Mouse (Mus musculus) midbrain, embryonic 12.5 days (tissue): Measurements from ENCODE around the gene Cxcr5. TPM values are rescaled to one million over a fixed set of nuclear protein-coding genes. Genes with fewer than 3 reads are reported as not detected.

Experiments
- ATAC-seq: fragments of 200-750 bp; cut with Nextera tagmentation; 2 replicates; pipeline ENCODE4 v1.8.0; 2017; ENCODE audit warnings: low read depth, moderate TSS enrichment, moderate library complexity; ENCODE audit not compliant: low FRiP score
- H3K27ac ChIP-seq: fragments of 300-500 bp; sonication (generic); replicated peaks from 2 replicates; pipeline ENCODE4 v1.5.1; 2016; ENCODE audit warnings: mild to moderate bottlenecking
- H3K27me3 ChIP-seq: fragments of 300-500 bp; sonication (generic); 2 replicates; pipeline ENCODE4 v1.6.1; 2016; ENCODE audit warnings: mild to moderate bottlenecking
- H3K36me3 ChIP-seq: fragments of 300-500 bp; sonication (generic); 2 replicates; pipeline ENCODE4 v1.6.1; 2016
- H3K4me1 ChIP-seq: fragments of 300-500 bp; sonication (generic); 2 replicates; pipeline ENCODE4 v1.6.1; 2016
- H3K4me2 ChIP-seq: fragments of 300-500 bp; sonication (generic); replicated peaks from 2 replicates; pipeline ENCODE4 v1.6.1; 2016; ENCODE audit warnings: mild to moderate bottlenecking, moderate library complexity
- H3K4me3 ChIP-seq: fragments of 300-500 bp; sonication (generic); 2 replicates; pipeline ENCODE4 v1.5.1; 2016; ENCODE audit warnings: mild to moderate bottlenecking
- H3K9ac ChIP-seq: fragments of 300-500 bp; sonication (generic); replicated peaks from 2 replicates; pipeline ENCODE4 v1.6.1; 2016; ENCODE audit warnings: mild to moderate bottlenecking, moderate library complexity
- H3K9me3 ChIP-seq: fragments of 300-500 bp; sonication (generic); 2 replicates; pipeline ENCODE4 v1.6.1; 2016; ENCODE audit warnings: mild to moderate bottlenecking
- WGBS: fragments of 180-500 bp; shearing (Covaris S2); methylation state at CpG from one replicate; pipeline ENCODE4 v1.1.7; 2016; 5-methylcytosine and 5-hydroxymethylcytosine counted together
- polyA plus RNA-seq: library from polyadenylated mRNA; unstranded; fragments of >200 nt; fragmentation: Nextera tagmentation; extraction: Ambion mirVana; gene quantifications from 2 replicates; pipeline ENCODE4 v1.2.1, GENCODE M21; 2016

The Cxcr5 gene
- polyA plus RNA-seq, result not detected in 2 replicates

GRCm38 (mm10) chr9:44561597-44561996, at the start of gene Cxcr5:
TSS of gene Cxcr5 (minus strand) at chr9:44561877.
- Histone ChIP-seq H3K9ac (no peak within 1 kb of the TSS), H3K4me3 (no peak within 1 kb of the TSS), H3K4me2 (no peak within 1 kb of the TSS), H3K9me3 (no peaks in the 10 kb centered on the region), H3K27ac (no peak within 1 kb of the TSS), H3K27me3 (no peaks in the 10 kb centered on the region), H3K4me1 (peaks cover 6% of the 10 kb centered on the region; the same call in 1 of the 2 replicates), H3K36me3 (no peaks in the 10 kb centered on the region)
- 71% methylated on average over 4 of the region's 4 CpGs for WGBS
- no peak for ATAC-seq

- H3K27ac ChIP-seq, result no peak overlapping the region
- no peaks in the 10 kb centered on the region for H3K27me3 ChIP-seq
- H3K4me2 ChIP-seq, result no peak overlapping the region
- ATAC-seq, result no peak
- 97% methylated on average over 25 of the region's 25 CpGs for WGBS
- H3K4me1 ChIP-seq, result peaks cover 24% of the 10 kb centered on the region
- no peak overlapping the region for H3K4me3 ChIP-seq
- H3K9me3 ChIP-seq, result no peaks in the 10 kb centered on the region
- peaks cover 72% of the 10 kb centered on the region for H3K36me3 ChIP-seq
- H3K9ac ChIP-seq, result no peak overlapping the region
Measured at GRCm38 (mm10) chr9:44610371-44610770, 48.7 kb upstream of the Cxcr5 start.

- Histone ChIP-seq H3K36me3 (peaks cover 42% of the 10 kb centered on the region), H3K27me3 (no peaks in the 10 kb centered on the region), H3K4me3 (peak overlapping the region; percentile 17), H3K4me2 (peak overlapping the region; percentile 60), H3K9ac (no peak overlapping the region), H3K27ac (no peak overlapping the region), H3K9me3 (no peaks in the 10 kb centered on the region), H3K4me1 (peaks cover 31% of the 10 kb centered on the region)
- no peak for ATAC-seq
- WGBS, result 79% methylated on average over 4 of the region's 4 CpGs
Measured at GRCm38 (mm10) chr9:44607306-44607705, 45.6 kb upstream of the Cxcr5 start.

- no peak for ATAC-seq
- 78% methylated on average over 4 of the region's 4 CpGs for WGBS
- H3K36me3 ChIP-seq, result peaks cover 40% of the 10 kb centered on the region
- H3K9me3 ChIP-seq, result no peaks in the 10 kb centered on the region
- H3K4me2 ChIP-seq, result peak overlapping the region; percentile 60
- H3K9ac ChIP-seq, result no peak overlapping the region
- no peaks in the 10 kb centered on the region for H3K27me3 ChIP-seq
- H3K4me1 ChIP-seq, result peaks cover 31% of the 10 kb centered on the region
- H3K4me3 ChIP-seq, result peak overlapping the region; percentile 98; the same call in 1 of the 2 replicates
- H3K27ac ChIP-seq, result no peak overlapping the region
Measured at GRCm38 (mm10) chr9:44606646-44607045, 45.0 kb upstream of the Cxcr5 start.

- Histone ChIP-seq H3K27ac (peak overlapping the region; percentile 100), H3K9ac (peak overlapping the region; percentile 100), H3K4me3 (peak overlapping the region; percentile 98), H3K4me1 (peaks cover 31% of the 10 kb centered on the region), H3K27me3 (no peaks in the 10 kb centered on the region), H3K9me3 (no peaks in the 10 kb centered on the region), H3K4me2 (peak overlapping the region; percentile 60), H3K36me3 (peaks cover 33% of the 10 kb centered on the region)
- ATAC-seq, result 0 out of 2 replicates have a peak, but pooled peaks have one; percentile 5
- WGBS, result under 1% methylated on average over 13 of the region's 13 CpGs
Measured at GRCm38 (mm10) chr9:44605616-44606165, 44.0 kb upstream of the Cxcr5 start.

- peaks cover 34% of the 10 kb centered on the region for H3K4me1 ChIP-seq
- H3K4me3 ChIP-seq, result peak within 1 kb of the TSS; percentile 98
- H3K4me2 ChIP-seq, result peak within 1 kb of the TSS; percentile 71
- H3K27ac ChIP-seq, result peak within 1 kb of the TSS; percentile 100
- peaks cover 26% of the 10 kb centered on the region for H3K36me3 ChIP-seq
- 1% methylated on average over 63 of the region's 80 CpGs for whole genome bisulfite sequencing
- ATAC-seq, result peak; percentile 77
- H3K27me3 ChIP-seq, result no peaks in the 10 kb centered on the region
- H3K9me3 ChIP-seq, result no peaks in the 10 kb centered on the region
- H3K9ac ChIP-seq, result peak within 1 kb of the TSS; percentile 100
Measured at GRCm38 (mm10) chr9:44604779-44605615, 43.3 kb upstream of the Cxcr5 start, which contains the start of gene Ddx6. TSS of gene Ddx6 (plus strand) at chr9:44604892.

- Histone ChIP-seq H3K36me3 (peaks cover 21% of the 10 kb centered on the region), H3K27ac (peak overlapping the region; percentile 100), H3K4me3 (peak overlapping the region; percentile 98), H3K9ac (peak overlapping the region; percentile 100), H3K9me3 (no peaks in the 10 kb centered on the region), H3K4me1 (peaks cover 41% of the 10 kb centered on the region), H3K27me3 (no peaks in the 10 kb centered on the region), H3K4me2 (peak overlapping the region; percentile 71)
- ATAC-seq, result peak; percentile 71
- 0% methylated on average over 36 of the region's 65 CpGs for WGBS
Measured at GRCm38 (mm10) chr9:44604290-44604778, 42.7 kb upstream of the Cxcr5 start.

- peak; percentile 42 for ATAC-seq
- Histone ChIP-seq H3K9ac (peak overlapping the region; percentile 100), H3K4me3 (peak overlapping the region; percentile 98), H3K4me2 (peak overlapping the region; percentile 71), H3K9me3 (no peaks in the 10 kb centered on the region), H3K27me3 (no peaks in the 10 kb centered on the region), H3K36me3 (peaks cover 15% of the 10 kb centered on the region), H3K4me1 (peaks cover 44% of the 10 kb centered on the region), H3K27ac (peak overlapping the region; percentile 100)
- 1% methylated on average over 38 of the region's 38 CpGs for WGBS
Measured at GRCm38 (mm10) chr9:44603454-44604289, 42.0 kb upstream of the Cxcr5 start.

- peaks cover 41% of the 10 kb centered on the region for H3K4me1 ChIP-seq
- peak overlapping the region; percentile 98 for H3K4me3 ChIP-seq
- no peak for ATAC-seq
- peaks cover 7% of the 10 kb centered on the region for H3K36me3 ChIP-seq
- H3K9ac ChIP-seq, result peak overlapping the region; percentile 100
- peaks cover 5% of the 10 kb centered on the region for H3K27me3 ChIP-seq
- H3K27ac ChIP-seq, result peak overlapping the region; percentile 100
- peak overlapping the region; percentile 71 for H3K4me2 ChIP-seq
- H3K9me3 ChIP-seq, result no peaks in the 10 kb centered on the region
- WGBS, result 74% methylated on average over 6 of the region's 6 CpGs
Measured at GRCm38 (mm10) chr9:44602766-44603165, 41.1 kb upstream of the Cxcr5 start.

GRCm38 (mm10) chr9:44600801-44601200, 39.1 kb upstream of the Cxcr5 start:
- Histone ChIP-seq H3K27me3 (peaks cover 15% of the 10 kb centered on the region), H3K27ac (no peak overlapping the region), H3K36me3 (no peaks in the 10 kb centered on the region), H3K4me1 (peaks cover 29% of the 10 kb centered on the region), H3K4me3 (no peak overlapping the region), H3K4me2 (no peak overlapping the region), H3K9ac (no peak overlapping the region), H3K9me3 (no peaks in the 10 kb centered on the region)
- 86% methylated on average over 6 of the region's 6 CpGs for WGBS
- ATAC-seq, result no peak

- Histone ChIP-seq H3K27me3 (peaks cover 15% of the 10 kb centered on the region), H3K36me3 (no peaks in the 10 kb centered on the region), H3K4me1 (peaks cover 29% of the 10 kb centered on the region), H3K9me3 (no peaks in the 10 kb centered on the region), H3K4me2 (peak overlapping the region; percentile 47), H3K27ac (no peak overlapping the region), H3K4me3 (no peak overlapping the region), H3K9ac (no peak overlapping the region)
- WGBS, result 20% methylated on average over 4 of the region's 6 CpGs
- no peak for ATAC-seq
Measured at GRCm38 (mm10) chr9:44599616-44600015, 37.9 kb upstream of the Cxcr5 start.
